Mouse (Mus musculus): Measurements from ENCODE around the gene Gadd45a. TPM values are rescaled to one million over a fixed set of nuclear protein-coding genes. Genes with fewer than 3 reads are reported as not detected.

Gene Gadd45a
- polyA plus RNA-seq, 1 experiment from 2014 or later = 72.9 TPM

Other genes with a start within 250 kb of the Gadd45a start
- not detected in 2 replicates for gene Vmn1r39, start 226.8 kb downstream of the Gadd45a start, polyA plus RNA-seq (2015; fragmentation: Nextera tagmentation; extraction: Ambion mirVana)
- 27.8 and 31.2 TPM in 2 replicates for gene Gng12, start 141.1 kb downstream of the Gadd45a start, polyA plus RNA-seq (2015; fragmentation: Nextera tagmentation; extraction: Ambion mirVana)
- 215 and 231 TPM in 2 replicates for gene Serbp1, start 200.7 kb upstream of the Gadd45a start, polyA plus RNA-seq (2015; fragmentation: Nextera tagmentation; extraction: Ambion mirVana)

All from liver, embryonic 15.5 days (tissue).